Mouse (Mus musculus) limb, embryonic 12.5 days (tissue): ENCODE results near the gene Usp42. TPM values are rescaled to one million over a fixed set of nuclear protein-coding genes. Genes with fewer than 3 reads are reported as not detected.

Source experiments
- ATAC-seq: fragments of 200-750 bp; cut with Nextera tagmentation; 2 replicates; pipeline ENCODE4 v1.8.0; 2017; ENCODE audit warnings: low read depth, moderate TSS enrichment; ENCODE audit not compliant: insufficient number of reproducible peaks, insufficient read depth, low FRiP score, low TSS enrichment
- H3K27ac ChIP-seq: fragments of 300-500 bp; sonication (generic); 2 replicates; pipeline ENCODE4 v1.5.1; 2016; ENCODE audit warnings: mild to moderate bottlenecking, moderate library complexity
- H3K27me3 ChIP-seq: fragments of 300-500 bp; sonication (generic); 2 replicates; pipeline ENCODE4 v1.6.1; 2016; ENCODE audit warnings: mild to moderate bottlenecking, moderate library complexity
- H3K36me3 ChIP-seq: fragments of 300-500 bp; sonication (generic); 2 replicates; pipeline ENCODE4 v1.6.1; 2016; ENCODE audit warnings: mild to moderate bottlenecking, moderate library complexity
- H3K4me1 ChIP-seq: fragments of 300-500 bp; sonication (generic); replicated peaks from 2 replicates; pipeline ENCODE4 v1.6.1; 2016
- H3K4me2 ChIP-seq: fragments of 300-500 bp; sonication (generic); 2 replicates; pipeline ENCODE4 v1.6.1; 2016; ENCODE audit warnings: mild to moderate bottlenecking, moderate library complexity
- H3K4me3 ChIP-seq: fragments of 300-500 bp; sonication (generic); replicated peaks from 2 replicates; pipeline ENCODE4 v1.5.1; 2016; ENCODE audit warnings: mild to moderate bottlenecking
- H3K9ac ChIP-seq: fragments of 300-500 bp; sonication (generic); replicated peaks from 2 replicates; pipeline ENCODE4 v1.6.1; 2016; ENCODE audit warnings: mild to moderate bottlenecking, moderate library complexity
- H3K9me3 ChIP-seq: fragments of 300-500 bp; sonication (generic); 2 replicates; pipeline ENCODE4 v1.6.1; 2016; ENCODE audit warnings: mild to moderate bottlenecking, moderate library complexity
- WGBS: fragments of 180-500 bp; shearing (Covaris S2); methylation state at CpG from one replicate; pipeline ENCODE4 v1.1.7; 2016; 5-methylcytosine and 5-hydroxymethylcytosine counted together
- polyA plus RNA-seq: library from polyadenylated mRNA; unstranded; fragments of >200 nt; fragmentation: Nextera tagmentation; extraction: Ambion mirVana; gene quantifications from 2 replicates; pipeline ENCODE4 v1.2.1, GENCODE M21; 2016

Gene Usp42
- polyA plus RNA-seq, 1 experiment from 2014 or later = 32.4 TPM

- ATAC-seq = no peak
- no peaks in the 10 kb centered on the region for H3K36me3 ChIP-seq
- no peak overlapping the region for H3K4me3 ChIP-seq
- peak overlapping the region; percentile 35; the same call in 1 of the 2 replicates for H3K27ac ChIP-seq
- WGBS = 50% methylated on average over 2 of the region's 2 CpGs
- 0 out of 2 replicates have a peak overlapping the region, but pooled peaks have one; percentile 23 for H3K9ac ChIP-seq
- peaks cover 21% of the 10 kb centered on the region for H3K4me1 ChIP-seq
- no peaks in the 10 kb centered on the region for H3K27me3 ChIP-seq
- H3K9me3 ChIP-seq = no peaks in the 10 kb centered on the region
- no peak overlapping the region for H3K4me2 ChIP-seq
Measured at GRCm38 (mm10) chr5:143669393-143669792, 62.7 kb downstream of the Usp42 start.

GRCm38 (mm10) chr5:143668884-143669283, 63.2 kb downstream of the Usp42 start:
- Histone ChIP-seq H3K4me3 (no peak overlapping the region), H3K27me3 (no peaks in the 10 kb centered on the region), H3K9ac (no peak overlapping the region), H3K4me1 (peaks cover 17% of the 10 kb centered on the region), H3K4me2 (no peak overlapping the region), H3K9me3 (no peaks in the 10 kb centered on the region), H3K36me3 (no peaks in the 10 kb centered on the region), H3K27ac (no peak overlapping the region)
- no peak for ATAC-seq
- WGBS = 69% methylated on average over 2 of the region's 2 CpGs

GRCm38 (mm10) chr5:143666015-143666414, 66.1 kb downstream of the Usp42 start:
- H3K27me3 ChIP-seq = no peaks in the 10 kb centered on the region
- WGBS = 96% methylated on average over 1 of the region's 1 CpGs

GRCm38 (mm10) chr5:143665561-143665960, 66.5 kb downstream of the Usp42 start:
- no peaks in the 10 kb centered on the region for H3K9me3 ChIP-seq
- WGBS = 82% methylated on average over 2 of the region's 2 CpGs
- ATAC-seq = no peak
- no peak overlapping the region for H3K9ac ChIP-seq
- no peak overlapping the region for H3K27ac ChIP-seq
- H3K36me3 ChIP-seq = no peaks in the 10 kb centered on the region
- peaks cover 18% of the 10 kb centered on the region for H3K4me1 ChIP-seq
- no peak overlapping the region for H3K4me3 ChIP-seq
- no peak overlapping the region for H3K4me2 ChIP-seq
- H3K27me3 ChIP-seq = no peaks in the 10 kb centered on the region

More at GRCm38 (mm10) chr5:143666015-143666414, 66.1 kb downstream of the Usp42 start:
- no peak overlapping the region for H3K4me3 ChIP-seq
- no peak overlapping the region for H3K9ac ChIP-seq
- no peak for ATAC-seq
- H3K4me1 ChIP-seq = peaks cover 13% of the 10 kb centered on the region
- no peaks in the 10 kb centered on the region for H3K36me3 ChIP-seq
- H3K27ac ChIP-seq = no peak overlapping the region
- no peak overlapping the region for H3K4me2 ChIP-seq
- H3K9me3 ChIP-seq = no peaks in the 10 kb centered on the region

GRCm38 (mm10) chr5:143663074-143663687, 68.9 kb downstream of the Usp42 start:
- Histone ChIP-seq H3K9me3 (no peaks in the 10 kb centered on the region), H3K4me1 (peaks cover 26% of the 10 kb centered on the region), H3K9ac (no peak overlapping the region), H3K27ac (peak overlapping the region; percentile 62; the same call in 1 of the 2 replicates), H3K36me3 (no peaks in the 10 kb centered on the region), H3K4me2 (no peak overlapping the region), H3K4me3 (no peak overlapping the region), H3K27me3 (no peaks in the 10 kb centered on the region)
- 81% methylated on average over 7 of the region's 7 CpGs for WGBS
- ATAC-seq = no peak

Other genes starting within 250 kb of the Usp42 start
- gene Rac1, start 204.2 kb downstream of the Usp42 start, polyA plus RNA-seq = 400 and 444 TPM in 2 replicates
- 53.2 and 55.5 TPM in 2 replicates for gene Cyth3, start 109.8 kb downstream of the Usp42 start, polyA plus RNA-seq
- gene Eif2ak1, start 85.5 kb upstream of the Usp42 start, polyA plus RNA-seq = 47.2 and 49.5 TPM in 2 replicates
- gene Ankrd61, start 165.4 kb upstream of the Usp42 start, polyA plus RNA-seq = 0.38 and 0.44 TPM in 2 replicates
- gene Aimp2, start 177.6 kb upstream of the Usp42 start, polyA plus RNA-seq = 98.0 and 102 TPM in 2 replicates
- 38.0 and 41.6 TPM in 2 replicates for gene Pms2, start 177.7 kb upstream of the Usp42 start, polyA plus RNA-seq
- gene Gm42421, start 195.9 kb upstream of the Usp42 start, polyA plus RNA-seq = 1.0 and 1.1 TPM in 2 replicates
- gene Rsph10b, start 200.8 kb upstream of the Usp42 start, polyA plus RNA-seq = 0.87 and 1.3 TPM in 2 replicates